Mouse (Mus musculus) kidney, adult 2 months (tissue): Measurements from ENCODE around the gene Gpr143. TPM values are rescaled to one million over a fixed set of nuclear protein-coding genes. Genes with fewer than 3 reads are reported as not detected.

Source experiments
- DNase-seq: peaks from one replicate; pipeline ENCODE4 v3.0.0; 2021
- H3K27ac ChIP-seq: fragments of 200-500 bp; 2 replicates; pipeline ENCODE4 v1.5.1; 2012; ENCODE audit warnings: low read depth, low read length, control low read depth, inconsistent platforms; ENCODE audit not compliant: insufficient read depth
- H3K27me3 ChIP-seq: fragments of 200-500 bp; replicated peaks from 2 replicates; pipeline ENCODE4 v1.6.1; 2012; ENCODE audit warnings: mild to moderate bottlenecking, moderate library complexity, low read length, inconsistent platforms; ENCODE audit not compliant: control insufficient read depth, insufficient read depth
- H3K36me3 ChIP-seq: fragments of 200-500 bp; 2 replicates; pipeline ENCODE4 v1.6.1; 2012; ENCODE audit warnings: mild to moderate bottlenecking, moderate library complexity, low read length, inconsistent platforms; ENCODE audit not compliant: control insufficient read depth, insufficient read depth
- H3K4me1 ChIP-seq: fragments of 200-500 bp; 2 replicates; pipeline ENCODE4 v1.6.1; 2011; ENCODE audit warnings: low read length; ENCODE audit not compliant: control insufficient read depth, insufficient read depth
- H3K4me3 ChIP-seq: fragments of 200-500 bp; 2 replicates; pipeline ENCODE4 v1.5.1; 2011; ENCODE audit warnings: mild to moderate bottlenecking, low read depth, low read length, control low read depth; ENCODE audit not compliant: insufficient read depth
- CTCF ChIP-seq: fragments of 200-500 bp; conservative IDR thresholded peaks from 2 replicates; pipeline ENCODE4 v1.5.1; 2011; ENCODE audit warnings: low read depth, mild to moderate bottlenecking, control low read depth, low read length, moderate library complexity, mixed read lengths; ENCODE audit not compliant: insufficient read depth, insufficient read length
- POLR2A ChIP-seq: fragments of 200-500 bp; IDR thresholded peaks from one replicate; pipeline ENCODE4 v1.6.1; 2011; ENCODE audit warnings: low read depth, low read length, control low read depth
- WGBS: fragments of 180-500 bp; shearing (Covaris S2); methylation state at CpG from one replicate; pipeline ENCODE4 v1.1.7; 2018; 5-methylcytosine and 5-hydroxymethylcytosine counted together
- polyA plus RNA-seq: library from polyadenylated mRNA; depleted of rRNA; stranded (reverse); fragments of >200 nt; gene quantifications from 2 replicates; pipeline ENCODE4 v1.2.3, GENCODE M21; 2012; rRNA removed

Gene Gpr143
- 0.58 and 0.65 TPM in 2 replicates for polyA plus RNA-seq

DNA sequence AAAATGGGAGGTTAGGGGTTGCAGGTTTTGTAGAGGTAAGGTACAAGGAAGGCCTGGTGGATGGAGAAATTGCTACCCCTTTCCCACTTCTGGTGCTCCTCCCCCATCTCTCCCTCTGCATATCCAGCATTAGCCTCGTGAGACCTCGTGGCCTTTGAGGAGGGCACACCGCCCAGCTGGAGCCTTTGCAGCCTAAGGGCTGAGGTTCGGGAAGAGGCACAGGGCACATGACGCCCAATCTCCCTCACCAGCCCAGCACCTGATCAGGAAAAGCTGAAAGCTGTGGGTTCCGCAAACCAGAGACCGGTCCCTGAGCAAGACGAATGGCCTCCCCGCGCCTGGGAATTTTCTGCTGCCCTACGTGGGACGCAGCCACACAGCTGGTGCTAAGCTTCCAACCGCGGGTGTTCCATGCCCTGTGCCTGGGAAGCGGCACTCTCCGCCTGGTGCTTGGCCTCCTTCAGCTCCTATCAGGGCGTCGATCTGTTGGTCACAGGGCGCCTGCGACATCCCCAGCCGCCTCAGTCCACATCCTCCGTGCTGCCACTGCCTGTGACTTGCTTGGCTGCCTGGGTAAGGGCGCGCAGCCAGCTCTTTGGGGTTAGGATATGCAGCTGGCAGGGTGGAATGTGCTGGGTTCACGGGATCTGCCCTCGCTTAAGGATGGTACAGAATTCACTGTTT lies at the start of gene Gpr143:
Gene Gpr143 (plus strand): TSS at position 202 of the 684 bp plus-strand sequence.
- no peaks in the 10 kb centered on the region for H3K27me3 ChIP-seq
- H3K4me1 ChIP-seq = no peaks in the 10 kb centered on the region
- DNase-seq = peak; percentile 64
- WGBS = under 1% methylated on average over 24 of the region's 26 CpGs
- peak within 1 kb of the TSS; percentile 28; the same call in 1 of the 2 replicates for H3K4me3 ChIP-seq
- TF ChIP-seq POLR2A (no peak), CTCF (no peak)
- H3K36me3 ChIP-seq = no peaks in the 10 kb centered on the region
- 0 out of 2 replicates have a peak within 1 kb of the TSS, but pooled peaks have one; percentile 4 for H3K27ac ChIP-seq

GRCm38 (mm10) chrX:152735283-152735682 lies 46.4 kb upstream of the Gpr143 start:
- Histone ChIP-seq H3K4me1 (no peaks in the 10 kb centered on the region; the same call in 1 of the 2 replicates), H3K27me3 (no peaks in the 10 kb centered on the region), H3K36me3 (no peaks in the 10 kb centered on the region), H3K4me3 (no peak overlapping the region), H3K27ac (peak overlapping the region; percentile 16; the same call in 1 of the 2 replicates)
- peak; percentile 18 for DNase-seq
- TF ChIP-seq POLR2A (no peak), CTCF (no peak)

DNA sequence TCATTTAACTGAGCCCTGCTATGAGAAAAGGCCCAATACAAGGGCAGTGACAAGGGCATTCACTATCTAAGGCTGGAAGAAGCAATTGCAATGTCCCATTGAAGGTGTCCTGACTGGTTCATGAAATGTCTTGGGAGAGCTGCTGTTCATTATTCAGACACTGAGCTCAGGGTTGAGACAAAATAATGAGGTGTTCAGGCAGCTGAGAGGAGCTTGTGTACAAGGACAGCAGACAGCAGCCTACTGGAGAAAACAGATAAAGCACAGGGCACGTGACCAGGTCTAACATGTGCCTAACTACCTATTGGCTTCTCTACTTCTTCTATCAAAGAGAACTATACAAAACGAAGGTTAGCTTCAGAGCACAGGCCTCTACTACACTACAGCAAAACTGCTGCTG lies 43.5 kb upstream of the Gpr143 start:
- H3K27me3 ChIP-seq = no peaks in the 10 kb centered on the region
- H3K4me1 ChIP-seq = peaks cover 5% of the 10 kb centered on the region; the same call in 1 of the 2 replicates
- no peak overlapping the region for H3K4me3 ChIP-seq
- no peak for DNase-seq
- TF ChIP-seq CTCF = no peak
- no peak for TF ChIP-seq POLR2A
- no peaks in the 10 kb centered on the region for H3K36me3 ChIP-seq
- WGBS = 60% methylated on average over 2 of the region's 2 CpGs
- no peak overlapping the region for H3K27ac ChIP-seq

- Histone ChIP-seq H3K4me3 (no peak overlapping the region), H3K36me3 (no peaks in the 10 kb centered on the region), H3K27ac (no peak overlapping the region), H3K27me3 (no peaks in the 10 kb centered on the region), H3K4me1 (peaks cover 5% of the 10 kb centered on the region; the same call in 1 of the 2 replicates)
- WGBS = 90% methylated on average over 4 of the region's 4 CpGs
- DNase-seq = no peak
- TF ChIP-seq POLR2A = no peak
- TF ChIP-seq CTCF = no peak
These were observed 42.9 kb upstream of the Gpr143 start for GRCm38 (mm10) chrX:152738759-152739368.

GRCm38 (mm10) chrX:152743642-152744041 lies 38.1 kb upstream of the Gpr143 start:
- no peak for DNase-seq
- Histone ChIP-seq H3K27ac (no peak overlapping the region), H3K4me3 (no peak overlapping the region), H3K27me3 (no peaks in the 10 kb centered on the region), H3K36me3 (no peaks in the 10 kb centered on the region), H3K4me1 (peaks cover 5% of the 10 kb centered on the region; the same call in 1 of the 2 replicates)
- TF ChIP-seq POLR2A (no peak), CTCF (no peak)

DNA sequence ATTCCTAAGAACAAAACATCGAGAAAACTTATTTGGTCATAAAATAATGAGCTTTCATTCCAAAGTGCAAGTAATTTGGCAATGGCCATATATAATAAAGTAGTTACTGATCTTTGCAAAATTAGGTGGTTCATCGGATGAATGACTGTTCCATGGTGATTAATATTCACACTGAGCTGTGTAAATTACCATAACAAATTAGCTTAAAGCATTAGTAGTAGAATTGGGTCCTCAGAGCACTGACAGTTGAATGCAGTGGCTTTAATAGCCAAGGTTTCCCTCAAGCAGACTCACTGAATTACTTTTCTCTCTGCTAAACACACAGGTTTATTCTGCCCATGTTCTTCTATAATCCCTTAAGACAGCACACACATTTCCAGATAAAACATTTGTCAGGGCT lies 35.8 kb upstream of the Gpr143 start:
- H3K4me3 ChIP-seq = no peak overlapping the region
- WGBS = 46% methylated on average over 2 of the region's 2 CpGs

DNA sequence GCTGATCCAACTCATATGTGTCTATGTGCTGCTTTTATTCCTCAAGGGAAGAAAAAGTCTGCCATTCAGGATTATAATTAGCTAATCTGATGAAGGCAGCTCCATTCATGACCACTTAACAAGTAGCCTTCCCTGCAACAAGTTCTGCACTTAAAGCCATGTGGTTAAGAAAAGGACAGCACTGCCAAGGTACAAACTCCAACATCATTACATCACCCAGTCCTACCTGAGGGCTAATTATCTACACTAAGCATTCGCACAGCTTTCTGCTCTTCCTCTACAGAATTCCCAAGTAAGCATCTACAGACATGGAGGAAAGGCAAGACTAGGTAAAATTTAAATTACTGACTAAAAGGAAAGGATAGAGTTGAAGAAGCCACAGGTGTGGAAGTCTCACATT lies 25.9 kb upstream of the Gpr143 start:
- TF ChIP-seq POLR2A = no peak
- TF ChIP-seq CTCF = no peak
- H3K27ac ChIP-seq = no peak overlapping the region
- no peaks in the 10 kb centered on the region for H3K27me3 ChIP-seq
- 44% methylated on average over 1 of the region's 1 CpGs for WGBS
- H3K4me1 ChIP-seq = no peaks in the 10 kb centered on the region
- H3K4me3 ChIP-seq = no peak overlapping the region
- H3K36me3 ChIP-seq = no peaks in the 10 kb centered on the region
- peak; percentile 54 for DNase-seq

More for the DNA sequence above, 35.8 kb upstream of the Gpr143 start:
- no peak for TF ChIP-seq POLR2A
- no peak for TF ChIP-seq CTCF
- Histone ChIP-seq H3K4me1 (0 out of 2 replicates have a peak, but pooled peaks cover 3% of the 10 kb centered on the region), H3K27ac (no peak overlapping the region), H3K27me3 (no peaks in the 10 kb centered on the region), H3K36me3 (no peaks in the 10 kb centered on the region)
- DNase-seq = no peak
